Mouse (Mus musculus) frontal cortex, postnatal 36 days (tissue): ENCODE measurements at regions not wholly inside any gene's neighbourhood (a gene's known extent, or its start where the extent isn't known, plus 50 kb on each side); places are given as distances from the start of the nearest gene placed in this dataset.

Experiments
- DNase-seq, 2 experiments: peaks; one replicate each; pipeline ENCODE4 v3.0.0; 2022; ENCODE audit warnings: low spot score in 2 of 2

GRCm38 (mm10) chr1:23462411-23462810 is 64.8 kb upstream of the Ogfrl1 start:
- DNase-seq = peak in 1 of 2 experiments; percentile 2

GRCm38 (mm10) chr1:23464081-23464480 is 66.5 kb upstream of the Ogfrl1 start:
- DNase-seq = peak; percentile 13 to 45

GRCm38 (mm10) chr1:23466340-23466739 is 68.8 kb upstream of the Ogfrl1 start:
- DNase-seq = no peak

- DNase-seq = no peak
Measured at GRCm38 (mm10) chr1:23467405-23467804, 69.8 kb upstream of the Ogfrl1 start.

GRCm38 (mm10) chr1:23480776-23481320 is 83.3 kb upstream of the Ogfrl1 start:
- DNase-seq = no peak

GRCm38 (mm10) chr1:23484566-23484965 is 87.0 kb upstream of the Ogfrl1 start:
- no peak for DNase-seq

GRCm38 (mm10) chr1:23485150-23485775 is 87.7 kb upstream of the Ogfrl1 start:
- no peak for DNase-seq

- no peak for DNase-seq
Measured at GRCm38 (mm10) chr1:23487031-23487430, 89.5 kb upstream of the Ogfrl1 start.

- peak in 1 of 2 experiments; percentile 6 for DNase-seq
Measured at GRCm38 (mm10) chr1:23490640-23491039, 93.1 kb upstream of the Ogfrl1 start.

- no peak for DNase-seq
Measured at GRCm38 (mm10) chr1:23491041-23491440, 93.5 kb upstream of the Ogfrl1 start.

GRCm38 (mm10) chr1:23492981-23493380 is 95.4 kb upstream of the Ogfrl1 start:
- no peak for DNase-seq

- DNase-seq = no peak
Measured at GRCm38 (mm10) chr1:23495412-23495811, 97.8 kb upstream of the Ogfrl1 start.

- no peak for DNase-seq
Measured at GRCm38 (mm10) chr1:23520113-23520512, 122.5 kb upstream of the Ogfrl1 start.

- no peak for DNase-seq
Measured at GRCm38 (mm10) chr1:23532659-23533058, 135.1 kb upstream of the Ogfrl1 start.

GRCm38 (mm10) chr1:23536621-23537020 is 139.0 kb upstream of the Ogfrl1 start:
- DNase-seq = no peak

- no peak for DNase-seq
Measured at GRCm38 (mm10) chr1:23538419-23538818, 140.8 kb upstream of the Ogfrl1 start.

GRCm38 (mm10) chr1:23540594-23540993 is 143.0 kb upstream of the Ogfrl1 start:
- DNase-seq = no peak

GRCm38 (mm10) chr1:23555794-23556193 is 158.2 kb upstream of the Ogfrl1 start:
- DNase-seq = no peak

- no peak for DNase-seq
Measured at GRCm38 (mm10) chr1:23568106-23568505, 170.5 kb upstream of the Ogfrl1 start.

- DNase-seq = no peak
Measured at GRCm38 (mm10) chr1:23574461-23574860, 176.9 kb upstream of the Ogfrl1 start.

- no peak for DNase-seq
Measured at GRCm38 (mm10) chr1:23575005-23575404, 177.4 kb upstream of the Ogfrl1 start.

- DNase-seq = no peak
Measured at GRCm38 (mm10) chr1:23575515-23575914, 177.9 kb upstream of the Ogfrl1 start.

GRCm38 (mm10) chr1:23576150-23576549 is 178.6 kb upstream of the Ogfrl1 start:
- no peak for DNase-seq

- no peak for DNase-seq
Measured at GRCm38 (mm10) chr1:23589414-23589942, 172.1 kb upstream of the B3gat2 start.
